Mouse (Mus musculus): ENCODE results near the gene Rnf186. TPM values are rescaled to one million over a fixed set of nuclear protein-coding genes. Genes with fewer than 3 reads are reported as not detected.

Rnf186 gene
- total and polyA plus RNA-seq, 3 experiments = not detected

DNA sequence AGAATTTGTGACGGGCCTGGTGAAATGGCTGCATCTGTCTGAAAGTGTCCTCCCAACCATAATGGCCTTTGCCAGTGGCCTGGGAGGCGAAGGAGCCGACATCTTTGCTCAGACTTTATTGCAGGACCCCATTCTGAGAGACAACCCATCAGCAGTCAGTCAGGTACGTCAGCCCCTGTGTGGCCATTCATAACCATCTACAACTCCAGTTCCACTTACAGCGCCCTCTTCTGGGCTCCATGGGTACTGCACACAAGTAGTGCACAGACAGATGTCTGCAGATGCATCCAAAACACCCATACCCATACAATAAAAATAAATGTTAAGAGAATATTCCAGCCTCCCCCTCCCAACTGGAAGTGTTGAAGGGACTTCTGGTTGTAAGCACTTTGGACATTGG, 29.5 kb downstream of the Rnf186 start:
- peak; percentile 21 for DNase-seq (ENCODE audit: extremely low read depth)
- Histone ChIP-seq H3K27ac (ENCODE audit: insufficient read depth, low read depth) (no peak overlapping the region), H3K4me3 (replicated peaks in 1 of 3; ENCODE audit: low read depth in 2 of 3, low read length in 2 of 3, poor library complexity in 1 of 3) (no peak overlapping the region), H3K9me3 (replicated peaks; ENCODE audit: low read length) (no peaks in the 10 kb centered on the region), H3K4me2 (ENCODE audit: insufficient read depth, low read depth, poor library complexity, severe bottlenecking) (no peak overlapping the region), H3K79me2 (replicated peaks; ENCODE audit: control insufficient read depth, extremely low read depth, insufficient read depth, poor library complexity, severe bottlenecking) (no peaks in the 10 kb centered on the region), H3K9ac (ENCODE audit: insufficient read depth, low read depth) (no peak overlapping the region), H3K36me3 (replicated peaks in 1 of 2; ENCODE audit: control insufficient read depth in 1 of 2, insufficient read depth in 1 of 2, low read length in 1 of 2) (peaks cover 47 to 85% of the 10 kb centered on the region in 2 experiments), H3K4me1 (ENCODE audit: control insufficient read depth in 1 of 2, insufficient read depth in 2 of 2) (peaks cover 0 to 3% of the 10 kb centered on the region in 2 experiments; a peak in 1 of 4 replicates), H3K27me3 (replicated peaks) (no peaks in the 10 kb centered on the region)
- TF ChIP-seq E2F4 (IDR thresholded peaks at IDR 0.05; ENCODE audit: insufficient replicate concordance, low read depth, low read length) = no peak
- peak; percentile 48 to 52 for TF ChIP-seq CTCF (conservative IDR thresholded peaks at IDR 0.05 in 1 of 2, IDR thresholded peaks at IDR 0.05 in 1 of 2; ENCODE audit: low read depth in 2 of 2, low read length in 2 of 2)
- no peak for TF ChIP-seq SIN3A (IDR thresholded peaks at IDR 0.05; ENCODE audit: low read length)
- TF ChIP-seq JUN (IDR thresholded peaks at IDR 0.05; ENCODE audit: insufficient read depth, low read depth, low read length) = no peak
- no peak for TF ChIP-seq MYC (IDR thresholded peaks at IDR 0.05; ENCODE audit: low read depth, low read length)
- no peak for TF ChIP-seq MEF2A (IDR thresholded peaks at IDR 0.05; ENCODE audit: borderline replicate concordance, low read depth, low read length)
- dilution Hi-C loops (cut with MboI; ENCODE audit: extremely low pct_ligation_motif_present, extremely low pct_unique_long_range_greater_than_20kb, low sequenced_read_pairs) (no loop called here), in situ Hi-C loops (cut with MboI; ENCODE audit: low pct_ligation_motif_present, low pct_unique_long_range_greater_than_20kb, low sequenced_read_pairs) (no loop called here)

DNA sequence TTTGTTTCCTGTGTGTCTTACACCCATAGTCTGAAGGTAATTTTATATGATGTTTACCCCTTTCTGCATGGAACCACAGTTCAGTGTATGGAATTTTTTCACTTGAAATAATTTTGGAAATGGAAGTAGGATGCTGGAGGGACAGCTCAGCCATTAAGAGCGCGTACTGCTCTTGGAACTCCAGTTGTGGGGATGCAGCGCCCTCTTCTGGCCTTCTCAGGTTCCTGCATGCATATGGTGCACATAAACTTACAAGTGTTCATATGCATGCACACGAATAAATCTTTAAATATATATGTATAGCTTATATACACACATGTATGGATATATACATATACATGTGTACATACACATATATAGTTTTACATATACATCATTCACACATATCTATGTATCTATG, 30.2 kb downstream of the Rnf186 start:
- H3K4me2 ChIP-seq (ENCODE audit: insufficient read depth, low read depth, poor library complexity, severe bottlenecking) = no peak overlapping the region

DNA sequence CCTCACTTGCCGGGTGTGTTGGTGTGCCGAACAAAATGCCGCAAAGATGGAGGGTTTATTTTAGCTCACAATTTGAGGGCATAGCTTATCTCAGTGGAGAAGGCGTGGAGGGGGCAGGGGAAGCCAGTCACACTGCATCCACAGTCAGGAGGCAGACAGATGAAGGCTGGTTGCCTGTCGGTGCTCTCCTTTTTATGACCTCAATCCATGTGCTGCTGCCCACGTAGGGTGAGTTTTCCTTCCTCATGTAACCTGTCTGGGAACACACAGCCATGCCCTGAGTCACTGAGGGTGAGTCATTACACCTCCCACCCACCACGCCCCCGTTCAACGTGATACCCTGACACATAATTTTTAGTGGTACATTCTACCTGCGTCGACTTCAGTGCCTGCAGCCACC, 31.7 kb downstream of the Rnf186 start:
- peaks cover 0 to 3% of the 10 kb centered on the region in 2 experiments; a peak in 1 of 4 replicates for H3K4me1 ChIP-seq (ENCODE audit: control insufficient read depth in 1 of 2, insufficient read depth in 2 of 2)
- peaks cover 39 to 77% of the 10 kb centered on the region in 2 experiments for H3K36me3 ChIP-seq (replicated peaks in 1 of 2; ENCODE audit: control insufficient read depth in 1 of 2, insufficient read depth in 1 of 2, low read length in 1 of 2)
- H3K79me2 ChIP-seq (replicated peaks; ENCODE audit: control insufficient read depth, extremely low read depth, insufficient read depth, poor library complexity, severe bottlenecking) = no peaks in the 10 kb centered on the region
- no peak overlapping the region for H3K4me2 ChIP-seq (ENCODE audit: insufficient read depth, low read depth, poor library complexity, severe bottlenecking)
- H3K27me3 ChIP-seq (replicated peaks) = no peaks in the 10 kb centered on the region
- in situ Hi-C loops (cut with MboI; ENCODE audit: low pct_ligation_motif_present, low pct_unique_long_range_greater_than_20kb, low sequenced_read_pairs) (no loop called here), dilution Hi-C loops (cut with MboI; ENCODE audit: extremely low pct_ligation_motif_present, extremely low pct_unique_long_range_greater_than_20kb, low sequenced_read_pairs) (no loop called here)
- no peaks in the 10 kb centered on the region for H3K9me3 ChIP-seq (replicated peaks; ENCODE audit: low read length)
- TF ChIP-seq JUN (IDR thresholded peaks at IDR 0.05; ENCODE audit: insufficient read depth, low read depth, low read length) (no peak), BHLHE40 (IDR thresholded peaks at IDR 0.05; ENCODE audit: low read depth, low read length) (no peak), KAT2A (IDR thresholded peaks at IDR 0.05; ENCODE audit: insufficient replicate concordance, low read length) (no peak), HCFC1 (IDR thresholded peaks at IDR 0.05; ENCODE audit: low read depth, low read length) (no peak), SIN3A (IDR thresholded peaks at IDR 0.05; ENCODE audit: low read length) (no peak), ZMIZ1 (IDR thresholded peaks at IDR 0.05; ENCODE audit: low read depth, low read length) (no peak), TCF12 (IDR thresholded peaks at IDR 0.05; ENCODE audit: low read depth, low read length) (no peak), RCOR1 (conservative IDR thresholded peaks at IDR 0.05; ENCODE audit: low read depth, low read length) (no peak), JUND (conservative IDR thresholded peaks at IDR 0.05; ENCODE audit: low read depth, low read length) (no peak), ETS1 (conservative IDR thresholded peaks at IDR 0.05; ENCODE audit: low read depth, low read length) (no peak), CTCF (conservative IDR thresholded peaks at IDR 0.05 in 1 of 2, IDR thresholded peaks at IDR 0.05 in 1 of 2; ENCODE audit: low read depth in 2 of 2, low read length in 2 of 2) (no peak), RAD21 (IDR thresholded peaks at IDR 0.05; ENCODE audit: low read depth, low read length) (no peak), TBP (conservative IDR thresholded peaks at IDR 0.05; ENCODE audit: low read depth, low read length) (no peak), ELF1 (IDR thresholded peaks at IDR 0.05; ENCODE audit: low read depth, low read length) (no peak), EP300 (IDR thresholded peaks at IDR 0.05; ENCODE audit: low read length) (no peak), CHD2 (IDR thresholded peaks at IDR 0.05; ENCODE audit: low read length) (no peak), MAX (IDR thresholded peaks at IDR 0.05; ENCODE audit: low read length) (no peak), CHD1 (IDR thresholded peaks at IDR 0.05; ENCODE audit: low read depth, low read length) (no peak), PAX5 (IDR thresholded peaks at IDR 0.05; ENCODE audit: low read length) (no peak)
- DNase-seq (ENCODE audit: extremely low read depth) = no peak
- H3K9ac ChIP-seq (ENCODE audit: insufficient read depth, low read depth) = no peak overlapping the region
- H3K27ac ChIP-seq (ENCODE audit: insufficient read depth, low read depth) = no peak overlapping the region
- H3K4me3 ChIP-seq (replicated peaks in 1 of 3; ENCODE audit: low read depth in 2 of 3, low read length in 2 of 3, poor library complexity in 1 of 3) = no peak overlapping the region

More for the DNA sequence above, 30.2 kb downstream of the Rnf186 start:
- in situ Hi-C loops (cut with MboI; ENCODE audit: low pct_ligation_motif_present, low pct_unique_long_range_greater_than_20kb, low sequenced_read_pairs) (no loop called here), dilution Hi-C loops (cut with MboI; ENCODE audit: extremely low pct_ligation_motif_present, extremely low pct_unique_long_range_greater_than_20kb, low sequenced_read_pairs) (no loop called here)
- H3K79me2 ChIP-seq (replicated peaks; ENCODE audit: control insufficient read depth, extremely low read depth, insufficient read depth, poor library complexity, severe bottlenecking) = no peaks in the 10 kb centered on the region
- H3K4me1 ChIP-seq (ENCODE audit: control insufficient read depth in 1 of 2, insufficient read depth in 2 of 2) = peaks cover 0 to 3% of the 10 kb centered on the region in 2 experiments; a peak in 1 of 4 replicates
- TF ChIP-seq RAD21 (IDR thresholded peaks at IDR 0.05; ENCODE audit: low read depth, low read length) (peak; percentile 22), BHLHE40 (IDR thresholded peaks at IDR 0.05; ENCODE audit: low read depth, low read length) (no peak), SIN3A (IDR thresholded peaks at IDR 0.05; ENCODE audit: low read length) (no peak), CTCF (conservative IDR thresholded peaks at IDR 0.05 in 1 of 2, IDR thresholded peaks at IDR 0.05 in 1 of 2; ENCODE audit: low read depth in 2 of 2, low read length in 2 of 2) (peak; percentile 14 to 48; a peak in 2 of 4 replicates), USF2 (conservative IDR thresholded peaks at IDR 0.05; ENCODE audit: low read depth, low read length) (no peak), MXI1 (IDR thresholded peaks at IDR 0.05; ENCODE audit: low read depth, low read length) (no peak), USF1 (IDR thresholded peaks at IDR 0.05; ENCODE audit: low read depth, low read length) (no peak), SMC3 (IDR thresholded peaks at IDR 0.05; ENCODE audit: low read depth, low read length) (0 out of 2 replicates have a peak, but pooled peaks have one; percentile 12)
- no peak overlapping the region for H3K27ac ChIP-seq (ENCODE audit: insufficient read depth, low read depth)
- no peak overlapping the region for H3K9ac ChIP-seq (ENCODE audit: insufficient read depth, low read depth)
- no peak overlapping the region for H3K4me3 ChIP-seq (replicated peaks in 1 of 3; ENCODE audit: low read depth in 2 of 3, low read length in 2 of 3, poor library complexity in 1 of 3)
- DNase-seq (ENCODE audit: extremely low read depth) = peak; percentile 12
- H3K27me3 ChIP-seq (replicated peaks) = no peaks in the 10 kb centered on the region
- no peaks in the 10 kb centered on the region for H3K9me3 ChIP-seq (replicated peaks; ENCODE audit: low read length)
- peaks cover 41 to 80% of the 10 kb centered on the region in 2 experiments for H3K36me3 ChIP-seq (replicated peaks in 1 of 2; ENCODE audit: control insufficient read depth in 1 of 2, insufficient read depth in 1 of 2, low read length in 1 of 2)
